ENCODE assay signal across 8 mouse cellular contexts in the genomic region with DNA sequence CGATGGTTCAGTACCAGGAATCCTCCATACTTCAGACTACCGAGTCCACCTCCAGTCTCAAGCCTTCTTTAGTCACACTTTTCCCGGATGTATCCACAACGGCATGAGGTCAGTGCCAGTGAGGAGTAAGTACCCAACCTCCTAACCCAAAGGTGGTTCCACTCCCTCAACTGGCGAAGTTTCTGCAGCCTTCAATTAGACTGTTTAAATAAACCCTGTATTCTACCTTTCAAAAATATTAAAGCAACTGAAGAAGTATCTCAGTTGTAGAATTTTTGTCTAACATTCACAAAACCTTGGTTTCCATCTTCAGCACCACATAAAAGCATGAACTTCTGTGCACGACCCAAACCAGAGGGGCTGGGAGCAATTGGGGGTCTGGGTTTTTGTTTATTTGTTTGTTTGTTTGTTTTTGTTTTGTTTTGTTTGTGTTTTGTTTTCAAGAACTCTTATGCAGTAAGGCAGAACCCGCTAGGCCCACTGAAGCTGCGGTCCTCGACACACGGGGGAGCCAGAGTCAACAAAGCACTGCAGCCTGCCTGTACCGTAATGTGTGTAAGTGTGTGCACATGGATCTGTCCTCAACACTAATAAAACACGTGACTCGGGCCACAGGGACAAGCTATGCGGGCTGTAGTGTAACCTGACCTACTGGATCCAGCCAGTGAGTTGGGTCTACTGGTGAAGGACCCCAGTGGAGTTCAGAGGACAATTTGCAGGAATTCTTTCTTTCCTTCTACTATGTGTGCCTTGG. TPM values are rescaled to one million over a fixed set of nuclear protein-coding genes. Genes with fewer than 3 reads are reported as not detected.
DNase-seq lines count a peak whose midpoint lies in the region; ATAC-seq and TF ChIP-seq lines count a peak whose summit lies in the region.

No protein-coding gene starts in this region.

- no peaks in the 10 kb centered on the region for H3K36me3 ChIP-seq in embryonic facial prominence, embryonic 13.5 days
- no peaks in the 10 kb centered on the region for H3K36me3 ChIP-seq in limb, embryonic 12.5 days
- no peaks in the 10 kb centered on the region for H3K36me3 ChIP-seq in midbrain, embryonic 15.5 days (replicated peaks)
- H3K36me3 ChIP-seq in spleen, adult 2 months (ENCODE audit: control insufficient read depth, insufficient read depth, low read length): no peaks in the 10 kb centered on the region

- no peak for TF ChIP-seq POLR2A in spleen, adult 2 months (IDR thresholded peaks at IDR 0.05; ENCODE audit: low read depth, low read length)

- H3K27me3 ChIP-seq in embryonic facial prominence, embryonic 13.5 days: no peaks in the 10 kb centered on the region
- peaks cover 9% of the 10 kb centered on the region for H3K27me3 ChIP-seq in limb, embryonic 12.5 days
- no peaks in the 10 kb centered on the region for H3K27me3 ChIP-seq in midbrain, embryonic 15.5 days (replicated peaks)
- no peaks in the 10 kb centered on the region for H3K27me3 ChIP-seq in spleen, adult 2 months (ENCODE audit: control insufficient read depth, insufficient read depth, low read length)

- peak overlapping the region; percentile 43; the same call in 1 of the 2 replicates for H3K4me2 ChIP-seq in embryonic facial prominence, embryonic 13.5 days
- peak overlapping the region; percentile 36 for H3K4me2 ChIP-seq in limb, embryonic 12.5 days
- H3K4me2 ChIP-seq in midbrain, embryonic 15.5 days: 0 out of 2 replicates have a peak overlapping the region, but pooled peaks have one; percentile 17

- H3K27ac ChIP-seq in embryonic facial prominence, embryonic 13.5 days: no peak overlapping the region
- H3K27ac ChIP-seq in limb, embryonic 12.5 days: no peak overlapping the region
- no peak overlapping the region for H3K27ac ChIP-seq in midbrain, embryonic 15.5 days
- no peak overlapping the region for H3K27ac ChIP-seq in spleen, adult 2 months (ENCODE audit: insufficient read depth, low read length)

- peak; percentile 94 for DNase-seq in 416B (ENCODE audit: low read depth)
- peak; percentile 86 to 87 for DNase-seq in adrenal gland, postnatal 36 days
- DNase-seq in heart, adult 8-10 months (ENCODE audit: low spot score): peak; percentile 86
- DNase-seq in kidney, adult 8-10 months: peak; percentile 78 to 85
- DNase-seq in spleen, adult 2 months (ENCODE audit: low read depth in 1 of 2, low spot score in 2 of 2): peak; percentile 68 to 79

- ATAC-seq in embryonic facial prominence, embryonic 13.5 days (ENCODE audit: insufficient number of reproducible peaks, insufficient read depth, low FRiP score, low TSS enrichment, low read depth): no peak
- peak; percentile 78; the same call in 1 of the 2 replicates for ATAC-seq in limb, embryonic 12.5 days (ENCODE audit: insufficient number of reproducible peaks, insufficient read depth, low FRiP score, low TSS enrichment, low read depth)
- ATAC-seq in midbrain, embryonic 15.5 days (replicated peaks): peak; percentile 77

- no peaks in the 10 kb centered on the region for H3K9me3 ChIP-seq in embryonic facial prominence, embryonic 13.5 days
- H3K9me3 ChIP-seq in limb, embryonic 12.5 days: no peaks in the 10 kb centered on the region
- H3K9me3 ChIP-seq in midbrain, embryonic 15.5 days: no peaks in the 10 kb centered on the region

- no peak overlapping the region for H3K9ac ChIP-seq in embryonic facial prominence, embryonic 13.5 days
- no peak overlapping the region for H3K9ac ChIP-seq in limb, embryonic 12.5 days (replicated peaks)
- H3K9ac ChIP-seq in midbrain, embryonic 15.5 days: no peak overlapping the region

- no peak overlapping the region for H3K4me3 ChIP-seq in embryonic facial prominence, embryonic 13.5 days
- no peak overlapping the region for H3K4me3 ChIP-seq in limb, embryonic 12.5 days (replicated peaks)
- no peak overlapping the region for H3K4me3 ChIP-seq in midbrain, embryonic 15.5 days
- H3K4me3 ChIP-seq in spleen, adult 2 months (ENCODE audit: extremely low read depth, insufficient read depth, insufficient read length): no peak overlapping the region

- WGBS in embryonic facial prominence, embryonic 13.5 days: 23% methylated on average over 14 of the region's 14 CpGs
- WGBS in limb, embryonic 12.5 days: 25% methylated on average over 14 of the region's 14 CpGs
- WGBS in midbrain, embryonic 15.5 days: 24% methylated on average over 14 of the region's 14 CpGs
- 27% methylated on average over 14 of the region's 14 CpGs for WGBS in spleen, adult 2 months

- H3K4me1 ChIP-seq in embryonic facial prominence, embryonic 13.5 days: peaks cover 24% of the 10 kb centered on the region
- peaks cover 13% of the 10 kb centered on the region; the same call in 1 of the 2 replicates for H3K4me1 ChIP-seq in limb, embryonic 12.5 days (replicated peaks)
- peaks cover 16% of the 10 kb centered on the region; the same call in 1 of the 2 replicates for H3K4me1 ChIP-seq in midbrain, embryonic 15.5 days
- no peaks in the 10 kb centered on the region for H3K4me1 ChIP-seq in spleen, adult 2 months (ENCODE audit: control insufficient read depth, insufficient read depth, insufficient read length)

- TF ChIP-seq CTCF in spleen, adult 2 months (IDR thresholded peaks at IDR 0.05; ENCODE audit: extremely low read depth, insufficient read depth, insufficient read length, insufficient replicate concordance): peak; percentile 99

RNA-seq across cellular contexts. Expression of a gene that starts 3.8 kb away (rescaled TPM):
- total RNA-seq in adrenal gland, postnatal 36 days (2021): 1 to 10 TPM; 2.0 to 3.4 TPM
- polyA plus RNA-seq in embryonic facial prominence, embryonic 13.5 days (2015; fragmentation: Nextera tagmentation; extraction: Ambion mirVana): not detected in 2 replicates
- total RNA-seq in heart, adult 8-10 months (2022): not detected
- polyA plus RNA-seq in limb, embryonic 12.5 days (2016; fragmentation: Nextera tagmentation; extraction: Ambion mirVana): not detected in 2 replicates
- 1.0 and 1.7 TPM in 2 replicates for polyA plus RNA-seq in midbrain, embryonic 15.5 days (2015; fragmentation: Nextera tagmentation; extraction: Ambion mirVana)
- polyA plus RNA-seq in spleen, adult 2 months (2012; rRNA removed): 0.11 and 0.14 TPM in 2 replicates

RNA-seq across cellular contexts. Expression of a gene that starts 56.1 kb away (rescaled TPM):
- 10 to 100 TPM; 56.6 to 71.5 TPM for total RNA-seq in adrenal gland, postnatal 36 days (2021)
- 12.6 TPM in 2 replicates for polyA plus RNA-seq in embryonic facial prominence, embryonic 13.5 days (2015; fragmentation: Nextera tagmentation; extraction: Ambion mirVana)
- total RNA-seq in heart, adult 8-10 months (2022): 10 to 100 TPM in 3 of 4 experiments, 1 to 10 TPM in 1; 7.4 to 12.3 (median 10.8) TPM
- 12.2 and 15.0 TPM in 2 replicates for polyA plus RNA-seq in limb, embryonic 12.5 days (2016; fragmentation: Nextera tagmentation; extraction: Ambion mirVana)
- 4.5 and 5.0 TPM in 2 replicates for polyA plus RNA-seq in midbrain, embryonic 15.5 days (2015; fragmentation: Nextera tagmentation; extraction: Ambion mirVana)
- polyA plus RNA-seq in spleen, adult 2 months (2012; rRNA removed): 55.8 and 61.8 TPM in 2 replicates
